Mouse (Mus musculus): ENCODE results near the gene Msantd1.
"Not testable (repeated sequence)": the region's sequence is repeated elsewhere in the genome, so short reads cannot be mapped to it uniquely, and the experiment has no call there.

The Msantd1 gene

DNA sequence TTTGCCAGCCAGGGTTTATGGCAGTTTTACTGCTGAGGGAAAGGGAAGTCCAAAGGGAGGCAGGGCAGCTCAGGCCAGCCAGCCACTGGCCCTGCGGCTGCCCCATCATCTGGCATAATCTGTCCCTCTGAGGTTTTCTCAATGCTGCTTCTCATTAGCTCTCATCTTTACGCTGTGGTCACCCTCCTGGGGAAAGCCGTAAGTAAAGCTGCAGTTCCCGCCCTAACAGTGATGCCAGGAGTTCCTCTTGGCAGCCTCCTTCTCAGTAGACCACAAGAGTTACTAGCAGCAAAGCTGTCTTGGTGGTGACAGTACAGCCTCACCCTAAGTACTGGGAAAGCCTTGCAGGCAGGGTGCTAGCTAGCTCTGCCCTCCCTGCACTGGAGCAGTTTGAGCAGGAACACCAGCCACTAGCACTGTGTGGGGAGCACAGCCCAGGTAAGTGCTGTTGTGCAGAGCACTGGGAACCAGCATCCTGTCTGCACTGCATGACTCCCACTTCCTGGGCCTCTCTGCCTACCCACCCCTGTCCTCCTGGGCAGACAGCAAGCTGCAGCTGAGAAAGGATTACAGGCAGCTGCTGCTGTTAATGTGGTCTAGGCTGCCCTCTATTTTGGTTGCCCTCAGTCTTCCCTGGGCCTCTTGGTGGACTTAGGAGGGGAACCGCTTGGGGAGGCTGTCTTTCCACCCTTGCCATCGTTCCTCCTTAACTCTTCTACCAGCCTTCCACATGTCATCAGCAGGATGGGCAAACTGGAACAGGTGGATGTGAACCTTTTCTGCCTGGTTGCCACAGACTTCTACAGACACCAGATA, at the start of gene Msantd1:
TSS of gene Msantd1 (plus strand) at position 103 of the 816 bp plus-strand sequence.
- no peak for DNase-seq (ENCODE audit: low read depth, low spot score)

DNA sequence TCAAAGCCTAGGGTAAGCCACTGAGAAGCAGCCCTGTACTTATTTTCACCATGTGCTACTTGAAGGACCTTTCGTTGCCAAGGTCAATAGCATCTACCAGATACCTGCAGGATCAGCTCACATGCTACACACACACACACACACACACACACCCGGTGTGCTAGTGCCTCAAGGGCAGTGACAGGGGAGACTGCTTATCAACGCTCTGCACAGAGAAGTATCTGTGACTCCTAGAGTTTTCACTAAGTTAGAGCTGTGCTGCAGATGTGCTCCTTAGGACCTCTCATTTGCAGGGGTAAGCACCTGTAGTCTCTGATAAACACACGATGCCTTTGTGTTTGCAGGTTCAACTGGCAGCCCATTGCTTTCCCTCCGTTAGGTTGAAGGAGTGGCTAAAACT, 42.4 kb upstream of the Msantd1 start:
- DNase-seq (ENCODE audit: low read depth, low spot score), result no peak

DNA sequence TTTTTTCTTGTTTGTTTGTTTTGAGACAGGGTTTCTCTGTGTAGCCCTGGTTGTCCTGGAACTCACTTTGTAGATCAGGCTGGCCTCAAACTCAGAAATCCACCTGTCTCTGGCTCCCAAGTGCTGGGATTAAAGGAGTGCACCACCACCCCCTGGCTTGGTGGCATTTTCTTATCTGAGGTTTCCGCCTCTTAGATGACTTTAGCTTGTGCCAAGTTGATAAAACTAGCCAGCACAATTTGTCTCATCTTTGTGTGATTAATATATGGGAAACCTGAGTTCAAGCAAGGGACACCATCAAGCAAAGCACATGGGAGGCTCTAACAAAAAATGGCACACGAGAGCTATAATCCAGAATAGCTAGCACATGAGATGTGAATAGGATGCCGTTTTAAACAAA, 27.5 kb upstream of the Msantd1 start:
- not testable (repeated sequence) for DNase-seq (ENCODE audit: low read depth, low spot score)

DNA sequence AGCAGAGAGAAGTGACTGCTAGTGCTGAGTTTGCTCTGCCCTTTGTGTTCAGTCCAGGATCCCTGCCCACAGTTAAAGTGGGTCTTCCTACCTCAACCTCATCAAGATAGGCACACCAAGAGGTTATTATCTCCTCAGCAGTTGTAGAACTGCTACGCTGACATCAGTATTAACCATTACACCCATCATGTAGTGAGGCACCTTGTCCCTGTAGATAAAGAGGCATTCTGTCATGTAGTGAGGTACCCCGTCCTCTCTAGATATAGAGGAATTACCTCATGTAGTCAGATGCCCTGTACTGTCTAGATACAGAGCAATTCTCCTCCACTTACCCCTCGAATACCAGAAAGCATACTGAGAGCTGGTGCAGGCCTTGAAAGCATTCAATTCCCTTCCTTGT, 26.8 kb upstream of the Msantd1 start:
- DNase-seq (ENCODE audit: low read depth, low spot score), result no peak

DNA sequence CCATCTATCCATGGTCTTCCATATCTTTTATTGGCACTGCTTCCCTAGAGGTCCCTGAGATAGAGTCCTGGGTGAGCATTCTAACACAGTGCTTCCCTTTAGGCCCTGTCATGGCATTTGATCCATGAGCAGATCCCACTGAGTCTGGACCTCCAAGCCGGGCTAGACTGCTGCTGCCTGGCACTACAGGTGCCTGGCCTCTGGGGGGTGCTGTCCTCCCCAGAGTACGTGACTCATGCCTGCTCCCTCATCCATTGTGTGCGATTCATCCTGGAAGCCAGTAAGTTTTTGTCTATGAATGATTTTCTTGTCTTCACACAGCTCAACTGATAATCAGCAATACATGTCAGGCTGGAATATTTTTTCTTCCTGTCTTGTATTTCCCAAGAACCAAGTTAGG, 22.6 kb upstream of the Msantd1 start:
- no peak for DNase-seq (ENCODE audit: low read depth, low spot score)

DNA sequence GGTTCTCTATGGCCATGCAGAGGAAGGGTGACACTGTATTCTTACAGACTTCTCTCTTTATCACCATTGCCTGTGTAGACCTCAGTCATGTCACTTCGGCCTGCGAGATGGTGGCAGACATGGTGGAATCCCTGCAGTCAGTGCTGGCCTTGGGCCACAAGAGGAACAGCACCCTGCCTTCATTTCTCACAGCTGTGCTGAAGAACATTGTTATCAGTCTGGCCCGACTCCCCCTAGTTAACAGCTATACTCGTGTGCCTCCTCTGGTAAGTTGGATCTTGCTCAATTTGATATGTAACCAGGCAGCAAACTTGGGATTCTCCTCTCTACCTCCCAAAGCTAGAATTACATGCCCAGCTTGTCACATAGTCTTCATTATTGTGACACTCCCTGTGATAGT, 18.6 kb upstream of the Msantd1 start:
- no peak for DNase-seq (ENCODE audit: low read depth, low spot score)

DNA sequence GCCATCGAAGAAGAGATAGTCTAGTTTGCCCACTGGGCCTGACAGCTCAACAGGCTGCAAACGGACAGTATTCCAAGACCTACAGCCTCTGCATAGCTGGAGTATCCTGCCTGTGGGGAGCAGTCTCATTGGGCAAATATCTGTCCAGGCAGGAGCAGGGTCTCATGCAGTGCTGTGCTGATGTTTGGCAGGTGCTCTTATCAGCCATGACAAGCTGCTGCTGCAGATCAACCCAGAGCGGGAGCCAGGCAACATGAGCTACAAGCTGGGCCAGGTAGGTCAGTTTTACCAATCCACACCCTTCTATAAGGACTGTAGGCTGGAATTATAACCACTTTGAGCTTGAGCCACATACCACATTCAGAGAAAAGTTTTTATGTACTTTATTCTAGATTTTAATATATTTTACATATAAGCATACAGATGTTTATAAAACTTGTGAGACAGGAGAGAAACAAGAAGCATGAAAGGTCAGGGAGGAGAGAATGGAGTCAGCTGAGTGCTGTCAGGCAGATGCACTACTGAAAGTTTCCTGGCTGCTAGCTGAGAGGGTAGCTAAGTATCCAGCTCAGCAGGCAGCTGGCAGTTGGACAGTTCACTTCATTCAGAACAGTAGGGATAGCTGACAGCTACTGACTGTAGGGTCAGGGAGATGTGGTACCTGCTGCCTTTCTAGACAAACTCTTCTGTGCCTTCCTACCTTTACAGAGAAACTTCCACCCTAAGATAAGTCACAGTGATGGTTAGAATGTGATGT, 10.9 kb upstream of the Msantd1 start:
- no peak for DNase-seq (ENCODE audit: low read depth, low spot score)

DNA sequence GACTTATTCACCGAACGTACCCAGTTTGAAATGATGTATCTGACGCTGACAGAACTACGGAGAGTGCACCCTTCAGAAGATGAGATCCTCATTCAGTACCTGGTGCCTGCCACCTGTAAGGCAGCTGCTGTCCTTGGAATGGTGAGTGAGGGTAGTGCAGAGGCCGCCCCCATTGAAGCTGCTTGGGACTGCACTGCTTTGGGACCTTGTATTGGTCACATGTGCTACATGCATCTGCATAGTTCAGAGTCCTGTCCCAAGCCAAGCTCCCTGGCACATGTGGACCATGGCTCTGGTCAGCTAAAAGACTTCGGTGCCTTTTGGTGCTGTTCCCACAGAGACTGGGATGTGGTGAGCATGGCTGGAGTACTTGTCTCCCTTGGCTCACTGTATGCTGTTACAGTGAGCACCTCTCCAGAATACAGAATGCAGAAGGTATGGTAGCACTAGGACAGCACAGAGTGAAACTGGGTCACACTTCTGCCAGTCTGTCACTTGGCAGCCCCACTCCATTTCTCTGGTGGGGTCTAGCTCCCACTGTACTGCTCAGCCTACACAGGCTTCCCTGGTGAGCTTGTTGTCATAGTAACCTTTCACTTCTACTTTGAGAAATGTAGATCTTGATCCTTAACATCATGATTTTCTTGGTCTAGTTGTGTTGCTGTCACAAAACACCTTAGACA, 7.9 kb upstream of the Msantd1 start:
- no peak for DNase-seq (ENCODE audit: low read depth, low spot score)

DNA sequence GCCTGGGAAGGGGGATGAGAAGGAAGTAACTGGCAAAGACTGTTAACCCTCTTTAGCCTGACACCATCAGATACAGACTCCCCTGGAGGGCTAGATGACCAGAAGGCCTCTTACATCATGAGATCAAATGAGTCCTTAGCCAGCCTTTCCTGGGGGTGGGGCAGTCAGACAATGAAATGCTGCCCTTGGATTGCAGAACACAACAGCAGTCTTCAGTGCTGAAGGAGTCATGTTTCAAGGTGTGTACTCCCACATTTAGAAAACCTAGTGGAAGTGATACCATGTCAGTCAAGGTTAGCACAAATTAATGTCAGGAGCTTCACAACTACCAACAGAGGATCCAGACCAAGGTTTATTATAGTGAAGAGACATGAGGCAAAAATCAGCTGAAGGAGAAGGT, 5.4 kb upstream of the Msantd1 start:
- no peak for DNase-seq (ENCODE audit: low read depth, low spot score)

DNA sequence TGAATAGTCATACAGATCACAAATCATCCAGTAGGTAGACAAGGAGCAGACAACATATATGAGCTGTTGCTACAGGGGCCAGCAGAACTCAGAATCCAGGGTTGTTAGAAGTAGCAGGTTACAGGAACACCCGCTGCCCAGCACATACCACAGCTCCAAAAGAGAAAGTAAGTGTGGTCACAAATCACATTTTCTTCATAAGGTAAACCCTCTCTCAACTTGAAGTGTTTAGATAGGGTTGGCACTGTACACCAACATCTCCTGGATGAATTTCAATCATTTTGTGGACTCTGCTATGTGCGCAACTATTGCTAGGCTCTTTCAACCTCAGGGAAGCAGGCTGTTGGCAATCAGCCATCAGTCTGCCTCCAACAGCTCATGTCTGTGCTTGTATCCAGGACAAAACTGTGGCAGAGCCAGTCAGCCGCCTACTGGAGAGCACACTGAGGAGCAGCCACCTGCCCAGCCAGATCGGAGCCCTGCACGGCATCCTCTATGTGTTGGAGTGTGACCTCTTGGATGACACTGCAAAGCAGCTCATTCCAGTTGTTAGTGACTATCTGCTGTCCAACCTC, 4.9 kb upstream of the Msantd1 start:
- DNase-seq (ENCODE audit: low read depth, low spot score), result no peak

DNA sequence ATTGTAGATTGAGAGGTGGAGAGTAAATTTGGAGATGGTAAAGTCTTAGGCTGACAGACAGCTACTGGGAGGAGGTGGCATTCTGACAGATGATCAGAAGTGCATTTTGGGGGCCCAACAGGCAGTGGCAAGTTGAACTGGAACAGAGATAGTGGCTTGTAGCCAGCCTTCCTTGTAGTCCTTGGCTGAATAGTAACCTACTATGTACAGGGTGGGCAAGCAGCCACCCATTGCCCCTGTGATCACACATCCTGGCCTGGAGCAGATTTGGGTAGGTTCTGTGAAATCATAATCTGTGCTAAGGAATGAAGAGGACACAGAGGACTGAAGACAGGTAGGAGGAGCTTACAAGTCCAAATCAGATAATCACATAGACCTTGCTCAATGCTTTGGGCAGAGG, 3.4 kb upstream of the Msantd1 start:
- no peak for DNase-seq (ENCODE audit: low read depth, low spot score)

DNA sequence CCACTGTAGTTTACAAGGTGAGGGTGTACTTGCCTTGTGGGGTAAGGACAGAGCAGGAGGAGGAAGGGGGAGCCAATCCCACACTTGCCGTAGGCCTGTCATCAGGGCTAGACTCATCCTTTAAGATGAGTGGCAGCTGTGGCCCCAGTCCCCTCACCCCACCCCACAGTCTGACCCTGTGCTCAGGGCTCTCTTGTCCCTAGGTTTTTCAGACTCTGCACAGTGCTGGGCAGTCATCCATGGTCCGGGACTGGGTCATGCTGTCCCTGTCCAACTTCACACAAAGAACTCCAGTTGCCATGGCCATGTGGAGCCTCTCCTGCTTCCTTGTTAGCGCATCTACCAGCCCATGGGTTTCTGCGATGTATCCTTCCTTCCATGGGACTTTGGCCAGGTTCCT, 582 bp upstream of the Msantd1 start:
- no peak for DNase-seq (ENCODE audit: low read depth, low spot score)

DNA sequence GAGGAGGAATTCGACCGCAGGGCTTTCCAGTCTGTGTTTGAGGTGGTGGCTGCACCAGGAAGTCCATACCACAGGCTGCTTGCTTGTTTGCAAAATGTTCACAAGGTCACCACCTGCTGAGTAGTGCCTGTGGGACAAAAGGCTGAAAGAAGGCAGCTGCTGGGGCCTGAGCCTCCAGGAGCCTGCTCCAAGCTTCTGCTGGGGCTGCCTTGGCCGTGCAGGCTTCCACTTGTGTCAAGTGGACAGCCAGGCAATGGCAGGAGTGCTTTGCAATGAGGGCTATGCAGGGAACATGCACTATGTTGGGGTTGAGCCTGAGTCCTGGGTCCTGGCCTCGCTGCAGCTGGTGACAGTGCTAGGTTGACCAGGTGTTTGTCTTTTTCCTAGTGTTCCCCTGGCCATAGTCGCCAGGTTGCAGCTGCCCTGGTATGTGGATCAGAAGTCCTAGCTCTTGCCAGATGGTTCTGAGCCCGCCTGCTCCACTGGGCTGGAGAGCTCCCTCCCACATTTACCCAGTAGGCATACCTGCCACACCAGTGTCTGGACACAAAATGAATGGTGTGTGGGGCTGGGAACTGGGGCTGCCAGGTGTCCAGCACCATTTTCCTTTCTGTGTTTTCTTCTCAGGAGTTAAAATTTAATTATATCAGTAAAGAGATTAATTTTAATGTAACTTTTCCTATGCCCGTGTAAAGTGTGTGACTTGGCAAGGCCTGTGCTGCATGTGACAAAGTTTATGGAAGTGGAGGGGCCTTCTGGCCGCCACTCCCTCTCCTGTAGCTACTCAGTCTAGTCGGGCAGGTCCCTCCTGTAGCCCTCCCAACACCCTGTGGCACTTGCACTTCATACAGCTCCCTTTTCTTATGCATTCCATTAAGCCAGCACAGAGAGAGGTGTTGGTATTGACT, 1.2 kb downstream of the Msantd1 start:
- DNase-seq (ENCODE audit: low read depth, low spot score), result no peak

DNA sequence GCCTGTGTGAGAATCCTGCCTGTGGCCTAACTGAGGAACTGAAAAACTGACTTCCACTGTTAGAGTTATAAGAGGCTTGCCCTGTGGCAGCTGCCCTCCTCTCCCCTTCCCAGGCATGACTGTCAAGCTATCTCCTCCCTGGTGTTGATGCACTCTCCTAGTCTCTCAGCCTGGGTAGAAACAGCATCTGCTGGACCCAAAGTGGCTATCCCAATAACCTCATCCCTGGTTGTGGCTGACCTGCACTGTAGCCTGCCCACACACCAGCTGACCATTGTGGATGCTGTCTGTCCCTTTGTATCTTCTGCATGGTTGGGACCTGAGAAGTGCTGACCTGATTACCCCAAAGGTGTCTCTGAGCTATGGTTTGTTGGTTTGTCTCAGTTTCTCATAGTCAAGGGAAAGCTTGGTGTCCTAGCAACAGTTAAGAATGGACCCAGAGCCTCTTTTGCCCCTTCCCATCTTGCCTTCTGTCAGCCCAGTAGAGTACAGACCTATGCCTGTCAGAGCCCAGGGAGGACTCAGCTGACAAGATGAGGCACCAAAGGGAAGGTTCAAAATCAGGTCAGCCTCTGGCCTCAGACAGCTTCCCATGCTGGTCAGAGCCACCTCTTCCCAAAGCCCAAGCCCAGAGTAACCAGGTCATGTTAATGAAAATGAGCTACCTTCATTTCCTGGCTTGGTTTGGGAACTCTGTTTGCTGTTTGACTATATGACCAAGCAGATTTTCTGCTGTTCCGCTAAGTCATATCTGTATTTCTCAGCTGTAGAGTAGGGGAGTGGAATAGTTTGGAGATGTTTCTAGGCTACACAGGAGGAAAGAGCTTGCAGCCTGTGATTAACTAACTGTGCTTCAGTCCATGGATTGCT, 2.1 kb downstream of the Msantd1 start:
- no peak for DNase-seq (ENCODE audit: low read depth, low spot score)

DNA sequence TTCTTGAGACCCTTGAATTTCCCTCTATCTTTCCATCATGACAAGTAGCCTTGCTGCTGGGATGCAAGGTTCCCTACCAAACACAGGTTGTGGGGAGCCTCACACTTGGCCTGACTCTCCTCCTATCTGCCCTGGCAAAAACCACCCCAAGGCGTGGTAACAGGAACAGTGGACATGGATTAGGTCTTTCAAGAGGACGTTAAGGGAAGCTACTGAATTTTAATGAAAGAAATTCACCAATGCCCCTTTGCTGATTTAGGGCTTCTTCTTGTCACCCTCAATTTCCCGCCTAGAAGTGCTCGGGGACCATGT, 2.6 kb downstream of the Msantd1 start:
- DNase-seq (ENCODE audit: low read depth, low spot score), result no peak

DNA sequence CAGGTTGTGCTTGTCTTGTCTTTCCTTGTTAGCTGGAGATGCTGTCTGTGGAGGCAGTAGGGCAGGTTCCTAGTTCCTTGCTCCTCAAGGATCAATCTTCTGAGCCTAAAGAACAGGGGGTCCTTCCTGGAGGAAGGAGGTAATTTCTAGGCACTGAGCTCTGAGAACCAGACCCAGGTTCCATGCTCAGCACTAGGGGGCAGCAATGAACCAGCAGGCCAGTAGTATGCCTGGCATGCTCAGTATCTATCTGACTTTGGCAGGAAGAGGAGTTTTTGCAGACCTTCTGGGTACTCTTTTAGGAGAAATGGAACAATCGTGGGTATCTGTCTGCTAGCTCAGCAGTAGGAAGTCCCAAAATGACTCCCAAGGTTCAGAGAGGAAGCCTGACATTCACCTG, 8.0 kb downstream of the Msantd1 start:
- no peak for DNase-seq (ENCODE audit: low read depth, low spot score)

DNA sequence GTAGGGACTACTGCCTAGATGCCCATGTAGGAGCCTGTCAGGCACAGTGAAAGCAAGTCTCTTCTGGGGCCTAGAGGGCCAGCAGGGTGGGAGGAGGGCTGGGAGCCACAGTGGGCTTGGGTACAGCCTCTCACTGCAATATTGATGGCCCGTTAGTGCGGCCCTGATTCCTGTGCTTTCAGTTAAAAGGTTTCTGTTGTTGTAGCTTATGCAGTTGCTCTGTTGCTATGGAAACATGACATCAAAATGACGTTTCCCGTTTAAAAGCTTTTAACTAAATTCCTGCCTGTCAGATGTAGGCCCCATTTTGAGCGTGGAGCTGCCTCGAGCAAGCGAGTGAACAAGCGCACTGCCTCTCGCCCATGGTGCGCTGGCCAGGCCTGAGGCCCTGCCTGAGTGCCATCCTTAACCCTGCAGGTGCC, 9.4 kb downstream of the Msantd1 start:
- no peak for DNase-seq (ENCODE audit: low read depth, low spot score)

DNA sequence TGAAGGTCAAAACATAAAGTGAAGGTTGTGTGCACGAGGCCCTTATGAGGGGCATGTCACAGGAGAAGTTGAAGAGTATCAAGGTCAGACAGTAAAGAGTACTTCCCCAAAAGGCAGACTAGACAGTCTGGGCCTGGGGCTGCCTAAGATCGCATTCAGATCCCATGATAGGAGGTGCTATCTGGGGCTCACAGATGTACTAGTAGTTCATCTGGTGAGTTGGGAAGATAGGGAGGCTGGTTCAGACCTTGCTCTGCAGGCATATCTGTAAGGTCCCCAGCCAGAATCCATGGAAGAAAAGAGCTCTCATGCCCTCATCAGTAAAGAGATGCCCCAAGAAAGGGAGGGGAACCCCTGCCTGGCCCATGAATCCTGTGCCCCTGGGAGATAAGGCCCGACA, 11.0 kb downstream of the Msantd1 start:
- DNase-seq (ENCODE audit: low read depth, low spot score), result no peak

DNA sequence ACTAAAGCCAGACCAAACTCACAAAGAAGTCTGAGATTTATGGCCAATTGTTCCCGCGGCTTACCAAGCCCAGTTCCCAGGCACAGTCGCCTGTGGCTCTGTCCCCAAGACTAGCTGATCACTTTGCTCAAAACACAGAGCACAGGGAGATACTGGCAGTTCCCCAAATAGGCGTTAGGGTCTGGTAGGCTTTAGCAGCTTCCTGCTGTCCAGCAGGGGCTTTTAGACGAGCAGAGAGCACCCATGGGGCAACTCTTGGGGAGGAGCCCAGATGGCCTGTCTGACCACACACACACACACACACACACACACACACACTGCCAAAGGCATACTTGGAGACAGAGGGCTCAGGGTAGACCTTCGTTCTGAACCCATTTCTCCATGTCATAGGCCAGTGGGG, 14.7 kb downstream of the Msantd1 start:
- DNase-seq (ENCODE audit: low read depth, low spot score), result no peak

DNA sequence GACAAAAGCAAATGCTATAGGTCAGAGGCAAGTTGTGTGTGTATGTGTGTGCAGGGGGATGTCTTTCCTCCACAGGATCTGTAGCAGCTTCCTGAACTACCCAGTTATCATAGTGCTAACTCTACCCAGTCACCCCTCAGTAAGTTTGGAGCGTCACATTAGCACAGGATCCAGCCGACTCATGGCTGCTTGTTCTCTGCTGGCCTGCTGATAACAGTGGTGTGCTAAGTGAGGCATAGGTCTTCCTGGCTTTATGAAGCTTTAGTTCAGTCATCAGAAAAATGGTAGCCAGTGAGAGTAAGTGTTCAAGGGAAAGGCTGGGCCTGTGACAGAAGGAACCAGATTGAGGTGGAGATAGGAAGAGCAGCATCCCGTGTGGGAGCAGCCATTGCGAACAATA, 16.1 kb downstream of the Msantd1 start:
- DNase-seq (ENCODE audit: low read depth, low spot score), result no peak
